Mouse (Mus musculus): Measurements from ENCODE around the gene P3h2.

Gene P3h2

GRCm38 (mm10) chr16:26070376-26070775 is 35.2 kb downstream of the P3h2 start:
- no peak for DNase-seq (ENCODE audit: low spot score)

GRCm38 (mm10) chr16:26065060-26065459 is 40.5 kb downstream of the P3h2 start:
- DNase-seq (ENCODE audit: low spot score) = no peak

- no peak for DNase-seq (ENCODE audit: low spot score)
These were observed 45.1 kb downstream of the P3h2 start for GRCm38 (mm10) chr16:26060239-26061085.

- DNase-seq (ENCODE audit: low spot score) = no peak
These were observed 52.0 kb downstream of the P3h2 start for GRCm38 (mm10) chr16:26053631-26054030.

DNA sequence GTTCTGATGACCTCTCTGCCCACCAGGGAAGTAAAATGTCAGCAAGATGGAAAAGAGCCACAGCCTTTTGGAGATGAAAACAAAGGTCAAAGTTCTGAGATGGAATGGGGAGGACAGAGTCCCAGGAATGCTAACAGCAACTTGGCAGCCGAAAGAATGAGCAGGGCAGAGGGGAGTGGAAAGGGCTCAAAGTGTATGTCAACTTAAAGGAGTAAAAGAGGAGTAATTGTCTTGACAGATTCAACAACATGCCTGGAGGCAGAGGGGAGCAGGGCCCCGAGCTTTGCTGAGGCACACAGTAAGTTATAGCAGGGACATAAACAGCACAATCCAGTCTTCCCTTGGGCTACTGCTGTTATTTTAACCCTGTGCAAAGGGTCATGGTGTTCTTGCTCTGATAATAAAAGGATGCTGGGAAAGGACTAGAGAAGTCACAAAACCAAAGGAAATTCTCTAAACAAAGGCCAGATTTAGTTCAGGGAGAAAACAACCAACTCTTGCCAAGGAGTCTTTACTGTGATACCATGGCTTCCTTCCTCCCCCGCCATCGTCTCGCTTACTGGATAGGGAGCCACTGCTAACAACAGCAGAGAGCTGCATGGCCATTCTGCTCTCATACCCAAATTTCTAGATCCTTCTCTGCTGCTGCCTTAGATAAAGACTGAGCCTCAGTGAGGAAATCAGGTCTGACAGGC is 56.0 kb downstream of the P3h2 start:
- DNase-seq (ENCODE audit: low spot score) = peak; percentile 84

- DNase-seq (ENCODE audit: low spot score) = no peak
These were observed 57.7 kb downstream of the P3h2 start for GRCm38 (mm10) chr16:26047870-26048269.

DNA sequence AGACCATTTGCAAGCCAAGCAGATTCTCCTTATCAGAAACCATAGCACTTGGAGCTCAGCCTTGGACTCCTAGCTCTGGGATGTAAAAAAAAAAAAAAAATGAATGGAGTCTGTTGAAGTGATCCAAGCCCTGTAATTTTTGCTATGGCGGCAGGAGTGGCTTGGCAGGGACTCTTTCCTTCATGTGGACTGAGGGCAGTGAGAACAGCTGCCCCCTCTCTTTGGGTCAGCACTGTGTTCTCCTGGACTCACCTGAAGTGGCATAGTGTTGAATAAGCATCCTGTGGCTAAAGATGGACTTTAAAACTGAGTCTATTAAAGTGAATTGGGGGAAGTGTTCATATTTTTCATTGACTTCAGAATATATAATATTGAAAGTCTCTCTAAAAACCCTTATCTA is 58.2 kb downstream of the P3h2 start:
- no peak for DNase-seq (ENCODE audit: low spot score)

- no peak for DNase-seq (ENCODE audit: low spot score)
These were observed 63.7 kb downstream of the P3h2 start for GRCm38 (mm10) chr16:26041929-26042303.

GRCm38 (mm10) chr16:26041021-26041928 is 64.3 kb downstream of the P3h2 start:
- DNase-seq (ENCODE audit: low spot score) = peak; percentile 70

DNA sequence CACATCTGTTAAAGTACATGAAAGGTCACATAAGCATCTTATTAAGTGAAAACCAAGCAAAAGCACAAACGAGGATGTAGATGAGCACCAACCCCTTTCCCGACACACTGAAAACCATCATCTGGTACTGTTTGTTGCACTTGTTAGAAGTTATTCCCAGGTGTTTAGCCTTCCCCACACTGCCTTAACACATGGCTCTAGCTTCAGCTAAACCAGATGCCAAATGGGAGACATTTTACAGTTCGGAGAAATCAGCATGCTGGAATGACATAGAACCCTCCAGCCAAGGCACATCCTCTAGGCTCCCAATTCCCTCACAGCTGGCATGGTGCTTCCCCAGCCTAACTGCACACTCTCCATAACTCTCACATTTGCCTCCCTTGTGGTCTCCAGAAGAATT is 66.3 kb downstream of the P3h2 start:
- DNase-seq (ENCODE audit: low spot score) = no peak

- no peak for DNase-seq (ENCODE audit: low spot score)
These were observed 70.1 kb downstream of the P3h2 start for GRCm38 (mm10) chr16:26035525-26035924.

- DNase-seq (ENCODE audit: low spot score) = no peak
These were observed 70.5 kb downstream of the P3h2 start for GRCm38 (mm10) chr16:26035079-26035478.

DNA sequence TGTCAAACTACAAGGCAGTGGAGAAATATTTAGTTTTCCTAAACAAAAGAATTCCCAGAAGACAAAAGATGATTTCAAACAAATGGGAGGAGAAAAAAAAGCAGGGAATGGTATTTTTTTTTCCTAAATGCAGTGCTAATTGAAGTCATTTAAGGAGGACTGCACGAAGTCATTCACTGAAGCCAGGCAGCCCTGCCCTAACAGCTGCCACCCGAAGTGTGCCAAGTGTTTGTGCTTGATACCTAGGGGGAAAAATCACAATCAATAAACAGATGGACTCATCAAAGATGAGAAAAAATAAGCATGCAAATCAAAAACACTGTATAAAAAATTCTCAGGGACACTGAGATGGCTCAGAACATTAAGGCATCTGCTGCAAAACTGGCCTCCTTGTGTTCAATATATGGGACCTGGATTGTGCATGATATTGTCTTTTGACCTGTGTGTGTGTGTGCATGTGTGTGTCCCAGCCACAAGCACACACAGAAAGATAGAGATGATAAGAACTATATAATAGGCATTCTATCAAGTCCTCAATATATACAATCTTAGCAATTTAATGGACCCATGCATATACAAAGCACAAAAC is 76.1 kb downstream of the P3h2 start:
- DNase-seq (ENCODE audit: low spot score) = no peak

DNA sequence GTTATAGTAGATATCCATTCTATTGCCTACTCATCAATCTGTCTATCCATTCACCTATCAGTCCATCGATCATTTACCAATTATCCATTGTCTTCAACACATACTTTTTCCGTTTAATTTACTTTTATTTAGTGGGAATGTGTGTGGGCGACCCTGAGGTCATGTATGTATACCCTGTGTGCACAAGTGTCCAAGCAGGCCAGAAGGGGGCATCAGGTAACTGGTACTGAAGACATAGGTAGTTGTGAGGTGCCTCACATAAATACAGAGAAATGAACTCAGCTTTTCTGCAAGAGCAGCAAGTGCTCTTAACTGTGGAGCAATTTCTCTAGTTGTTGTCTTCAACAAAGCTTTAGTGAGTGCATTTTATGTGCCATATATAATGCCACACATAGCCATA is 79.2 kb downstream of the P3h2 start:
- peak; percentile 52 for DNase-seq (ENCODE audit: low spot score)

- DNase-seq (ENCODE audit: low spot score) = no peak
These were observed 81.0 kb downstream of the P3h2 start for GRCm38 (mm10) chr16:26024543-26024942.

GRCm38 (mm10) chr16:26023352-26023751 is 82.2 kb downstream of the P3h2 start:
- no peak for DNase-seq (ENCODE audit: low spot score)

DNA sequence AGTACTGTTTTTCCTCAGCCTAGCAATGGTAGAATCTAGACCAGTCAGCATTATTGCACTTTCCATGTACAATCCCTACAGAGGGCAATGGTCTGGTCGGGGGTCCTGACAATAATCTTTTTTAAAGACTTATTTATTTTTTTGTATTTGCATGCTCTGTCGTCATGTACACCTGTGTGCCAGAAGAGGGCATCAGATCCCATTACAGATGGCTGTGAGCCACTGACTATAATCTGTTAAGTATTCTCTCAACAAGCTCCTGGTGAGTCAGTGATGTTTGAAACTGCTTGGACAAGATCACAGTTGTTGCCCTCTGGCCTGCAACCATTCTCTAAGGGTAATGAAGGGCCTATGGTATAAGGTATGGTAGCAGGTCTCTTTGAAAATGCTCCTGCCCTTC is 83.8 kb downstream of the P3h2 start:
- DNase-seq (ENCODE audit: low spot score) = no peak

- DNase-seq (ENCODE audit: low spot score) = no peak
These were observed 99.8 kb downstream of the P3h2 start for GRCm38 (mm10) chr16:26005811-26006210.

DNA sequence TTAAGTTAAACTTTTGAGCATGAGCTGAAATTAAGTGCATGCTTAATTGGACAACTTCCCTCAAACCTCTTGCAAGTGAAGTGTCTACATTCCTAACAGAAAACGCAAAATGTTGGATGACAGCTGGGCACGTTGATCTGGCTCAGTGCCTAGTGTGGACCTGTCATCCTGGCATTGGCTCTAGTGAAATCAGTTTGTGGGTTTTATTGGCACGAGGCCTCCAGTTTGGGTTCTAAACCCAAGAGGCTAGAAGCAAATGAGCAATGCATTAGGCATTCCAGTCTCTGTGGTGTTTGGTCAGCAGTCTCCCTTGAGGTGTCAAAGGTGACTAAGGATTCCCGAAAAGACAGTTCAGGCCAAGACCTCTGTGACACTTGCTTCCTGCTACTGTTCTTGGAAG is 102.3 kb downstream of the P3h2 start:
- DNase-seq (ENCODE audit: low spot score) = no peak

DNA sequence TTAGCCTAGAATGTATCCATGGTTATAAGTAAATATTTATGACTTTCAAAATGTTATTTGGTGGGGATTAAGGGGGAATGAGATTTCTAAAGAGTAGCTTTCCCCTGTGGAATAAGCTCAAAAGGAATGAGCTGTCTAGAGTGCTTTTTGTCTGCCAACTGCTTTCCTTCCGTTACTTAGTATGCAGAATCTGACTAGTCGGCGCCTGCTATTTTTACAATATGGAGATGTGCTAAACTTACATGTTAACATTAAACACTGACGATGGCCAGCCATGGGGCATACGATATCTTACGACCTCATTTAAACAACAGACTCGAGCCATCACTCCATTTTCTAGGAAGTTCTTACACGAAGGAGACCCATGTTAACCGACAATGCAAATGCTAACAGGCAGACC is 102.7 kb downstream of the P3h2 start:
- no peak for DNase-seq (ENCODE audit: low spot score)

GRCm38 (mm10) chr16:25994605-25995004 is 111.0 kb downstream of the P3h2 start:
- DNase-seq (ENCODE audit: low spot score) = no peak

GRCm38 (mm10) chr16:25987221-25987620 is 118.4 kb downstream of the P3h2 start:
- DNase-seq (ENCODE audit: low spot score) = no peak

Measured in embryo, embryonic 10 days (tissue).